Mouse (Mus musculus) limb, embryonic 14.5 days (tissue): ENCODE measurements around the gene Gtpbp2. TPM values are rescaled to one million over a fixed set of nuclear protein-coding genes. Genes with fewer than 3 reads are reported as not detected.

Experiments used
- ATAC-seq: fragments of 200-750 bp; cut with Nextera tagmentation; 2 replicates; pipeline ENCODE4 v1.8.0; 2017; ENCODE audit warnings: low read depth, moderate number of reproducible peaks, moderate TSS enrichment; ENCODE audit not compliant: low FRiP score
- DNase-seq: peaks from one replicate; pipeline ENCODE4 v3.0.0-alpha.2; 2015; ENCODE audit warnings: low spot score
- H3K27ac ChIP-seq: fragments of 300-500 bp; sonication (generic); replicated peaks from 2 replicates; pipeline ENCODE4 v1.5.1; 2014; ENCODE audit warnings: low read depth, mild to moderate bottlenecking, low read length, moderate library complexity, mixed read lengths
- H3K27me3 ChIP-seq: fragments of 300-500 bp; sonication (generic); 2 replicates; pipeline ENCODE4 v1.6.1; 2014; ENCODE audit warnings: low read length, mixed read lengths; ENCODE audit not compliant: control insufficient read depth, insufficient read depth
- H3K36me3 ChIP-seq: fragments of 300-500 bp; sonication (generic); 2 replicates; pipeline ENCODE4 v1.6.1; 2014; ENCODE audit warnings: mild to moderate bottlenecking, low read length, moderate library complexity, mixed read lengths; ENCODE audit not compliant: control insufficient read depth, insufficient read depth
- H3K4me1 ChIP-seq: fragments of 300-500 bp; sonication (generic); 2 replicates; pipeline ENCODE4 v1.6.1; 2014; ENCODE audit warnings: antibody characterized with exemption, low read length, mixed read lengths; ENCODE audit not compliant: control insufficient read depth, insufficient read depth
- H3K4me2 ChIP-seq: fragments of 300-500 bp; sonication (generic); replicated peaks from 2 replicates; pipeline ENCODE4 v1.6.1; 2014; ENCODE audit warnings: low read depth, mild to moderate bottlenecking, low read length, moderate library complexity; ENCODE audit not compliant: severe bottlenecking
- H3K4me3 ChIP-seq: fragments of 300-500 bp; sonication (generic); replicated peaks from 2 replicates; pipeline ENCODE4 v1.5.1; 2014; ENCODE audit warnings: low read length
- H3K9ac ChIP-seq: fragments of 300-500 bp; sonication (generic); 2 replicates; pipeline ENCODE4 v1.6.1; 2014; ENCODE audit warnings: mild to moderate bottlenecking, low read depth, low read length, moderate library complexity; ENCODE audit not compliant: severe bottlenecking
- H3K9me3 ChIP-seq: fragments of 300-500 bp; sonication (generic); 2 replicates; pipeline ENCODE4 v1.6.1; 2016; ENCODE audit warnings: low read length; ENCODE audit not compliant: control insufficient read depth
- POLR2A ChIP-seq: fragments of 200-500 bp; IDR thresholded peaks from 2 replicates; pipeline ENCODE4 v1.8.0; 2012; ENCODE audit warnings: inconsistent platforms, mild to moderate bottlenecking, moderate library complexity, borderline replicate concordance; ENCODE audit not compliant: insufficient read depth, insufficient read length; ENCODE audit errors: extremely low read depth
- WGBS: fragments of 180-500 bp; shearing (Covaris S2); extraction: QIAGEN DNeasy Blood & Tissue Kit; methylation state at CpG from one replicate; pipeline ENCODE4 v1.1.7; 2014; 5-methylcytosine and 5-hydroxymethylcytosine counted together
- polyA plus RNA-seq, 2 experiments: library from polyadenylated mRNA; depleted of rRNA in 1 of 2; stranded (reverse) in 1 of 2; unstranded in 1 of 2; fragments of >200 nt; fragmentation: Nextera tagmentation in 1 of 2; extraction: Ambion mirVana in 1 of 2; gene quantifications; 2 replicates each; pipeline versions ENCODE4 v1.2.1 to v1.2.3; 2012 to 2014

Gene Gtpbp2
- polyA plus RNA-seq, 2 experiments, result 29.8 to 166 TPM

DNA sequence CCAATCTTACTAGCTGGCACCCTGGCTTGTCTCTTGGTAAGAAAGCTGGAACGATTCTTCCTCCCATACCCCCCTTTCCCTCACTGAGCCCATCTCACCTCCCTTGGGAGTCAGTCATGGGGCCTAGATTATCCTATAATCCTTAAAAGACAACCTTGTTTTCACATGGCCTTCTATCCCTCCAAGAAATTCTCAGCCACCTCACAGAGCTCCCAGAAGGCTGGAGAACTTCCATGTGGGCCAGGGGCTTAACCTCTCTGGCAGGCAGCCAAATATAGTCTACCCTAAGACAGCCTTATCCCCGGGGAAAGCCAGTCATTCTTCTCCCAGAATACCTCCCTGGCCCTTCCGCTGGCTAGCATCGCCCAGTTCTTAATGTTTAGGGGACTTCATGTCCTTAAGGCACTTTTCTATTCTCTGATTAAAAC is 42.4 kb upstream of the Gtpbp2 start:
- DNase-seq (no peak), ATAC-seq (no peak)
- Histone ChIP-seq H3K9ac (no peak overlapping the region; the same call in 1 of the 2 replicates), H3K4me1 (peaks cover 6% of the 10 kb centered on the region), H3K27me3 (no peaks in the 10 kb centered on the region), H3K36me3 (peaks cover 46% of the 10 kb centered on the region), H3K27ac (no peak overlapping the region), H3K9me3 (no peaks in the 10 kb centered on the region), H3K4me2 (no peak overlapping the region), H3K4me3 (no peak overlapping the region)
- WGBS, result 59% methylated on average over 4 of the region's 4 CpGs
- TF ChIP-seq POLR2A, result no peak

DNA sequence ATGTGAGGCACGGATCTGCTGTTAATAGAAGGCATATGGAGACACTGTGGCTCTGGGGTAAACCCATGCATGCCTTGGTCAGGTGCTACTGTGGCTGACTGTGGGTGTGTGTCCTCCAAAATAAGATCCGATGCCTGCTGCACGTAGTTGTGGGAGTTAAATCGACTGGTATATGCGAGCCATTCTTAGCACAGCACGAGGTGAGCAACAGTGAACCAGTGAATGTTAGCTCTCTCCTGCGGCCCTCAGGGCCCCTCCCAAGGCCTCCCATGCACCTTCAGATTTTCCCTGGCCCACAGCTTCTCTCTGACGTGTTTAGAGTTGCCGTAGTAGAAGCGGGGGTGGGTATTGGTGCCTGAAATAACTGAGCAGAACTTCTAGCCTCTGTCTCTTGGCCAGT is 41.2 kb upstream of the Gtpbp2 start:
- ATAC-seq, result no peak
- Histone ChIP-seq H3K4me2 (no peak overlapping the region), H3K27ac (no peak overlapping the region), H3K36me3 (peaks cover 58% of the 10 kb centered on the region), H3K4me3 (no peak overlapping the region), H3K4me1 (peaks cover 6% of the 10 kb centered on the region), H3K27me3 (no peaks in the 10 kb centered on the region), H3K9me3 (no peaks in the 10 kb centered on the region), H3K9ac (no peak overlapping the region)
- no peak for TF ChIP-seq POLR2A
- no peak for DNase-seq
- 86% methylated on average over 10 of the region's 10 CpGs for WGBS

DNA sequence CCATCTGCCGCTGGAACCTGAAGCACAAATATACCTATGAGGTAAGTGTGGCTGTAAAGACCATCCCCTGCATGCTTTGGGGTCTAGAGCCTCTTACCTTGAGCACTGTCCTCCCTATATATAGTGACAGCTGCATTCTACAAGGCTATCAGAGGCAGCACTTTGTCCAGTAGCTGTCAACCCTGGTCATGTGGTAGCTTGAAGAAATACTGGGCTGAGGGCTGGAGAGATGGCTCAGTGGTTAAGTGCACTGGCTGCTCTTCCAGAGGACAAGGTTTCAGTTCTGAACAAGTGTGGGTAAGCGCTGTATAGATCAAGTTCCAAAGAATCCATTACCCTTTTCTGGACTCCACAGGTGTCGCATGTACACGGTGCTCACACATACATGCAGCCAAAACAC is 38.0 kb upstream of the Gtpbp2 start:
- Histone ChIP-seq H3K4me1 (no peaks in the 10 kb centered on the region), H3K27me3 (no peaks in the 10 kb centered on the region), H3K36me3 (peaks cover 84% of the 10 kb centered on the region), H3K9ac (no peak overlapping the region), H3K27ac (no peak overlapping the region), H3K4me2 (no peak overlapping the region), H3K9me3 (no peaks in the 10 kb centered on the region), H3K4me3 (no peak overlapping the region)
- ATAC-seq (no peak), DNase-seq (no peak)
- no peak for TF ChIP-seq POLR2A
- WGBS, result 96% methylated on average over 4 of the region's 4 CpGs

DNA sequence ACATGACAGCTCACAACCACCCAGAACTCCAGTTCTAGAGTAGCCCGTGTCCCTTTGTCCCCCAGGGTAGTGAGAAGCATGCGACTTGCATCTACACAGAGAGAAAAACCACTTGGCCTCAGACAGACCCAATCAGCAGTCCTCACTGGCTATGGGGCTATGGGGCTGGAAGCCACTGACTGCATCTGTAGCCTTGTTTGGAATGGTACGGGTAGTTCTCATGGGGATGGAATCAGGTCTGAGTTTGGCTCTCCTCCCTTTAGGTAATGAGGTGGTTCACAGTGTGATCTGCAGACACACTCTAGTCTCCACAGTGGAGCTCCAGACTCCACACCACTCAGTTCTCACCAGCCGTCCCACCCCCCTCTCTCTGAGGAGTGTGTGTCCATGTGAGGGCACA is 37.5 kb upstream of the Gtpbp2 start:
- no peak overlapping the region for H3K9ac ChIP-seq
- no peaks in the 10 kb centered on the region for H3K9me3 ChIP-seq
- TF ChIP-seq POLR2A, result no peak
- H3K27me3 ChIP-seq, result no peaks in the 10 kb centered on the region
- 87% methylated on average over 4 of the region's 4 CpGs for WGBS
- no peak overlapping the region for H3K4me3 ChIP-seq
- no peak overlapping the region for H3K4me2 ChIP-seq
- H3K4me1 ChIP-seq, result no peaks in the 10 kb centered on the region
- DNase-seq (no peak), ATAC-seq (no peak)
- H3K36me3 ChIP-seq, result peaks cover 84% of the 10 kb centered on the region
- no peak overlapping the region for H3K27ac ChIP-seq

DNA sequence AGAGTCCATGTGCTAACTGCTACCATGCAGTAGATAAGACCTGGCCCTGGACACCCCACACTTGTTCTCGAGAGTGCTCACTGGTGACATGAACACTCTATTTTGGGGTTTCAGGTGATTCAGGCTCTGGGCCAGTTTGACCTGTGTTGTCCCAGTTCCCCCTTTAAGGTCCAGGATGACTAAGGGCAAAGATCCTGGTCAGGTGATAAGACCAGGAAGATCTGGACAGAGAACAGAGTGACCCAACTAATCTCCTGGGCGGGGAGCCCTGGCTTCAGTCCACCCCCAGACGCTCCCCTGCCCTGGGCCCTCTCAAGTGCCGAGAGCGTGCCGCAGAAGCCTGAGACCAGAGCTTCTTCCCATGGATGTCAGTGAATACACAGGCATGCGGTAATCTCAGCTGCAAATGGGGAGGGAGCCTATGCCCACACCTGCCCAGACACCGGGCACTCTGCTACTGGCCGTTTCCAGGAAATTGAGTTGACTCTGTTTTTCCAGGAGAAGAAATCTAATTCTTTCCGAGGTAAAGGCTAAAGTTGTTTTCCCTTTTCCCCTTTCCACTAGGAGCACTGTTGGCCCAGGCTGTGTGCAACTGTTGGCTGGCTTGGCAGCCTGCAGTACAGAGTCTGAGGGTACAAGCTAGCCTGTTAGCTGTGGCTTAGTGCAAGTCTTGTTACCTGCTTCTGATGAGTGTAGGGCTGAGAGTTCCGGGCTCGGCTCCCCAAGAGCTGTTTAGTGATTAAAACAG is 36.7 kb upstream of the Gtpbp2 start:
- no peak overlapping the region for H3K9ac ChIP-seq
- no peaks in the 10 kb centered on the region for H3K9me3 ChIP-seq
- no peak overlapping the region for H3K4me2 ChIP-seq
- no peak overlapping the region for H3K4me3 ChIP-seq
- H3K36me3 ChIP-seq, result peaks cover 84% of the 10 kb centered on the region
- no peak for ATAC-seq
- no peak overlapping the region for H3K27ac ChIP-seq
- no peaks in the 10 kb centered on the region for H3K4me1 ChIP-seq
- DNase-seq, result no peak
- 90% methylated on average over 12 of the region's 12 CpGs for WGBS
- H3K27me3 ChIP-seq, result no peaks in the 10 kb centered on the region
- TF ChIP-seq POLR2A, result no peak
